Comparison of ENCODE assay signal across 8 mouse cellular contexts in genomic region chr14:76876015-76876414, GRCm38 (mm10).
A peak's percentile ranks its signal among the peaks of the same experiment; 100 is the strongest.
DNase-seq lines count a peak whose midpoint lies in the region; ATAC-seq and TF ChIP-seq lines count a peak whose summit lies in the region.
"Had no signal": no experiment of that assay in that cellular context is flagged by ENCODE, and none has a peak within 500 bp of the region (broad histone marks: within the 10 kb centered on the region; RNA-seq: fewer than 3 reads in every experiment).

No protein-coding gene starts in this region.

- peak; percentile 69 for TF ChIP-seq CTCF in liver, embryonic 14.5 days (IDR thresholded peaks at IDR 0.05; ENCODE audit: low read depth)

- H3K4me2 ChIP-seq in forebrain, embryonic 14.5 days (ENCODE audit: low read length) = no peak overlapping the region
- H3K4me2 ChIP-seq in kidney, embryonic 16.5 days (replicated peaks; ENCODE audit: low read depth, low read length) = no peak overlapping the region
- H3K4me2 ChIP-seq in liver, embryonic 14.5 days (ENCODE audit: low read depth) = no peak overlapping the region
- H3K4me2 ChIP-seq: neural tube, embryonic 12.5 days had no signal

- TF ChIP-seq EP300 in liver, embryonic 14.5 days (IDR thresholded peaks at IDR 0.05; ENCODE audit: low read depth) = no peak

- no peaks in the 10 kb centered on the region for H3K9me3 ChIP-seq in forebrain, embryonic 14.5 days (replicated peaks; ENCODE audit: control insufficient read depth, low read length)
- H3K9me3 ChIP-seq in kidney, embryonic 16.5 days (ENCODE audit: low read length) = no peaks in the 10 kb centered on the region
- no peaks in the 10 kb centered on the region for H3K9me3 ChIP-seq in liver, embryonic 14.5 days (ENCODE audit: control insufficient read depth, low read length)
- H3K9me3 ChIP-seq: neural tube, embryonic 12.5 days had no signal

- no peaks in the 10 kb centered on the region for H3K27me3 ChIP-seq in forebrain, embryonic 14.5 days (replicated peaks; ENCODE audit: control insufficient read depth, insufficient read depth, low read length)
- H3K27me3 ChIP-seq in kidney, embryonic 16.5 days (ENCODE audit: insufficient read depth, low read length) = no peaks in the 10 kb centered on the region
- H3K27me3 ChIP-seq in liver, embryonic 14.5 days (ENCODE audit: control insufficient read depth, insufficient read depth, low read length) = no peaks in the 10 kb centered on the region
- H3K27me3 ChIP-seq: neural tube, embryonic 12.5 days had no signal

- H3K4me3 ChIP-seq in forebrain, embryonic 14.5 days (ENCODE audit: low read depth, low read length) = no peak overlapping the region
- no peak overlapping the region for H3K4me3 ChIP-seq in kidney, embryonic 16.5 days (ENCODE audit: low read length)
- no peak overlapping the region for H3K4me3 ChIP-seq in liver, embryonic 14.5 days (ENCODE audit: insufficient read depth in 1 of 2, low read depth in 2 of 2, low read length in 2 of 2)
- H3K4me3 ChIP-seq: neural tube, embryonic 12.5 days had no signal

- no peaks in the 10 kb centered on the region for H3K36me3 ChIP-seq in forebrain, embryonic 14.5 days (ENCODE audit: control insufficient read depth, insufficient read depth, low read length)
- no peaks in the 10 kb centered on the region for H3K36me3 ChIP-seq in kidney, embryonic 16.5 days (ENCODE audit: insufficient read depth, low read length)
- H3K36me3 ChIP-seq in liver, embryonic 14.5 days (replicated peaks; ENCODE audit: control insufficient read depth, insufficient read depth, low read depth) = no peaks in the 10 kb centered on the region
- H3K36me3 ChIP-seq: neural tube, embryonic 12.5 days had no signal

- no peak overlapping the region for H3K9ac ChIP-seq in forebrain, embryonic 14.5 days (ENCODE audit: low read length)
- H3K9ac ChIP-seq in kidney, embryonic 16.5 days (replicated peaks; ENCODE audit: low read length) = no peak overlapping the region; the same call in 1 of the 2 replicates
- H3K9ac ChIP-seq in liver, embryonic 14.5 days (replicated peaks) = no peak overlapping the region
- H3K9ac ChIP-seq: neural tube, embryonic 12.5 days had no signal

- DNase-seq in 3134 (ENCODE audit: extremely low read depth, insufficient read length, low spot score) = peak; percentile 27
- peak; percentile 74 for DNase-seq in 3T3-L1 (ENCODE audit: low read depth, low spot score)
- DNase-seq in brain, adult 2 months (ENCODE audit: low read depth, low spot score) = peak; percentile 75
- peak; percentile 77 for DNase-seq in forebrain, embryonic 14.5 days (ENCODE audit: low spot score)
- no peak for DNase-seq in liver, embryonic 14.5 days (ENCODE audit: low read depth in 3 of 3, low spot score in 3 of 3)
- peak; percentile 55 to 67 for DNase-seq in right cerebral cortex, postnatal 10 days (ENCODE audit: low spot score in 2 of 2)

- 51% methylated on average over 7 of the region's 7 CpGs for whole genome bisulfite sequencing in forebrain, embryonic 14.5 days
- 49% methylated on average over 7 of the region's 7 CpGs for WGBS in kidney, embryonic 16.5 days
- 47% methylated on average over 7 of the region's 7 CpGs for WGBS in liver, embryonic 14.5 days (ENCODE audit: insufficient replicate concordance)

- peak; percentile 44; the same call in 1 of the 2 replicates for ATAC-seq in forebrain, embryonic 14.5 days
- ATAC-seq in kidney, embryonic 16.5 days (ENCODE audit: low FRiP score, low TSS enrichment) = no peak
- no peak for ATAC-seq in liver, embryonic 14.5 days (ENCODE audit: insufficient read depth)

- 0 out of 2 replicates have a peak, but pooled peaks cover 4% of the 10 kb centered on the region for H3K4me1 ChIP-seq in forebrain, embryonic 14.5 days (ENCODE audit: control insufficient read depth, insufficient read depth, low read length)
- H3K4me1 ChIP-seq in kidney, embryonic 16.5 days (ENCODE audit: insufficient read depth, low read length) = peaks cover 39% of the 10 kb centered on the region
- peaks cover 0 to 11% of the 10 kb centered on the region in 2 experiments; a peak in 2 of 4 replicates for H3K4me1 ChIP-seq in liver, embryonic 14.5 days (replicated peaks; ENCODE audit: control insufficient read depth in 2 of 2, insufficient read depth in 2 of 2, low read length in 1 of 2)

- no peak overlapping the region for H3K27ac ChIP-seq in forebrain, embryonic 14.5 days (ENCODE audit: low read depth, low read length)
- peak overlapping the region; percentile 91 for H3K27ac ChIP-seq in kidney, embryonic 16.5 days (ENCODE audit: low read length)
- H3K27ac ChIP-seq in liver, embryonic 14.5 days = no peak overlapping the region
- H3K27ac ChIP-seq: neural tube, embryonic 12.5 days had no signal

Comparison
In these comparisons a context has a peak if more than half of its experiments do, and no peak if none do; other contexts are left out.
1. DNase-seq: peak in 3134 (single experiment), 3T3-L1 (single experiment), brain, adult 2 months (single experiment), forebrain, embryonic 14.5 days (single experiment) and right cerebral cortex, postnatal 10 days (2 of 2); none in liver, embryonic 14.5 days (0 of 3).